Mouse (Mus musculus) monocyte, adult 5-6 weeks (primary cell): Measurements from ENCODE around the gene Itgb5. TPM values are rescaled to one million over a fixed set of nuclear protein-coding genes. Genes with fewer than 3 reads are reported as not detected.

Experiments used
- ATAC-seq: fragments of 153-309, 156-312 bp; replicated peaks from 2 replicates; pipeline ENCODE4 v1.8.0; 2017; ENCODE audit warnings: mild to moderate bottlenecking; ENCODE audit not compliant: low TSS enrichment, insufficient number of reproducible peaks, severe bottlenecking, poor library complexity, low FRiP score
- total RNA-seq: library from RNA; stranded (forward); fragments of 200-1000, 200-491, 200-594 nt; gene quantifications from 3 replicates; pipeline ENCODE4 v1.2.3, GENCODE M21; 2017

Itgb5 gene
- total RNA-seq, 1 experiment from 2014 or later, result 85.1 TPM

- no peak for ATAC-seq
Measured at GRCm38 (mm10) chr16:33928788-33929462, 99.5 kb downstream of the Itgb5 start.

DNA sequence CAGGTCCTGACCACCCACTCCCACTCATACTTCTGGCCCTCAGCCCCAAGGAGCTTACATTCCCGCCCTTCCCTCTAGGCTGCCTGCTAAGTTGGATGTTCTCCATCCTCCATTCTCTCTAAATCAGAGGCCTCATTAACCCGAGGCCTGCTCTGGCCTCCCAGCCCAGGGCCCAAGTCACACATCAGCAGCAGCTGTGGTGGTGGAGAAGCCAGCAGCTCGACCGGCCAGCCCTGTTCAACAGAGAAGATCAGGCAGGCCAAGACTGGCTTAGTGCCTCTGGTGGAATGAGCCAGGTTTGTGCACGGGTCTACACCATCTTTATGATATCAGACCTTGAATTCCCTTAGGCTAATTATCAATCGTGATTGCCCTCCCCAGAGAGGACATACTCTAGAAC lies 101.3 kb downstream of the Itgb5 start:
- ATAC-seq, result no peak

- no peak for ATAC-seq
Measured at GRCm38 (mm10) chr16:33931682-33932081, 102.2 kb downstream of the Itgb5 start.

GRCm38 (mm10) chr16:33932126-33932525 lies 102.7 kb downstream of the Itgb5 start:
- no peak for ATAC-seq

- no peak for ATAC-seq
Measured at GRCm38 (mm10) chr16:33933411-33933810, 103.9 kb downstream of the Itgb5 start.

GRCm38 (mm10) chr16:33934701-33935406 lies 105.4 kb downstream of the Itgb5 start:
- no peak for ATAC-seq

- ATAC-seq, result no peak
Measured at GRCm38 (mm10) chr16:33935407-33935785, 105.9 kb downstream of the Itgb5 start.

DNA sequence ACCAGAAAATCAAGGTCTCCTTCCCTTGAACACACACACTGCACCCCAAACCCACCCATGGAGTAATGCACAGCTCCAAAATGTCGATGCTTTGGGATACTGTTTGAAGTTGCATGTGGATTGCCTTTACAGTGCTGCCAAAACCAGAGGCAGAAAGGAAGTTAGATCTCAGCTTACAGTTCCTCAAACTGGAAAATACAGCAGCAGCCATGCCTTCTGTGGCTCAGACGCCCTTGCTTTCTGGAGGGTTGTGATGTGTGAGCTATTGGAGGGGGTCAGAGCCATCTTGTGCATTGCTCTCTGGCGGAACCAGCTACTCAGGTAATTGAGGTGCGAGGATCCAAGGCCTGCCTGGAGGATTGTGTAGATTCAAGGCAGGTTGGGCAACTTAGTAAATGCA lies 107.4 kb downstream of the Itgb5 start:
- no peak for ATAC-seq

- no peak for ATAC-seq
Measured at GRCm38 (mm10) chr16:33937567-33937966, 108.1 kb downstream of the Itgb5 start.

DNA sequence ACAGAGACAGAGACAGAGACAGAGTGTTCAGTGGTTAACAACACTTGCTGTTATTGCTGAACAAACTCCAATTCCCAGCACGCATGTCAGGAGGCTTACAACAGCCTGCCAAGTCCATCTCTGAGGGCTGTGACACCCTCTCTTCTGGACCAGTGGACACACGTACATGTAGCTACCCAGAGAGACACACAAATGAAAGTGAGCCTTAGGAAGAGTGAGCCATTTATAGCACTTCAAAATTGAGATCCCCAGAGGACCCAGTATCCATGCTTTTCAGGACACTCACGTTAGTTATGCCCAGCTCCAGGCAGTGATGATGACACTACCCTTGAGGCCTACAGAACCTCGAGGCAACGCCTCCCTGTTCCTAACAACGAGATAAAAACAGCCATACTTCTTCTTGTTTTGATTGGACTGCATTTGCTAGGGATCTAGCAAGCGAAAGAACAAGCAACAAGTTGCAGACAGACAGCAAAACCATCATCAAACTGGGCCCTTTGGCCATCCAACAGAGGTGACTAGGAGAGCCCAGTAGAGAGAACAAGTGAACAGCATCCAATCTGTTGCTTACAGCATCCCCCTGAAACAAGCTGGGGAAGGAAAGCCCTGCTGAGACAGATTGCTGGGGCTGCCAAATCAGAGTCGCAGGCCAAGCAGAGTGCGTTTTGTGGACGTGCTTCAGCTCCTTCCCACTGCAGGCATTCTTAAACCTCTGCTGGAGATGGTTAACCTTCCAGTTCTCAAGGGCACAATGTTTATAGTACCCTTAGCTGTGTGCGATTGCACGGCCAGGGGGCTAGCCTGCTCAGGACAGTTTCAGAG lies 109.1 kb downstream of the Itgb5 start:
- no peak for ATAC-seq

DNA sequence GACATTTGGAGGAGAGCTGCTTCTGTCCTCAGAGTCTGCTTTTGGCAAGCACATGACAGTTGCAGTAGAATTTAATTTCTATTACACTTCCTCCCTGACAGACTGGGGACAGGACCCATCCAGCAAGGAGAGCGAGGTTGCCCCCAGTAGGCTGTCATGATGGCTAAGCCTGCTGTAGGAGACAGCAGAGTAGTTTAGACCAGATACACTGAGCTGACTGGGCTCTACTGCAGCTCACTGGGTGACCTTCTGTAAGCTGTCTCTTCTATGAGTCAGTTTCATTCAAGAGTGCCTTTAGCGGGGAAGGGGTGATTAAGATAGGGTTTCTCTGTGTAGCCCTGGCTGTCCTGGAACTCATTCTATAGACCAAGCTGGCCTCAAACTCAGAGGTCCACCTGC lies 109.7 kb downstream of the Itgb5 start:
- ATAC-seq, result no peak

DNA sequence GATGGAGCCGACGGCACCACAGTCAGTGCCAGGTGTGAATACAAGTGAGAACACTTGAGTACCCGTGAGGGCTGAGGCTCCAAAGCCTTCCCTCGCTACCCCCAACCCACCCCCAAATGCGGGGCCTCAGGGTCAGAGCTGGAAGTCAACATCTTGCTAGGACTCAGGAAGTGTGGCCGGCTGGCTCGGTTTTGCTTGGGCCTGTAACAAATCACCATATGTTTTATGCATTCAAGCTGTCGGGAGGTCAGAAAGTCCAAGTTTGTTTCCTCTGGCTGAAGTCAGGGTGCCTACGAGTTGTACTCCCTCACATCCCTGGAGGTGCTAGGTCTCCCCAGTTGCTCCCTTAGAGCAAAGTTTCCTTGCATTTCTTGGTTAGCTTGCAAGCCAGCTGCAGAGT lies 110.2 kb downstream of the Itgb5 start:
- ATAC-seq, result no peak

DNA sequence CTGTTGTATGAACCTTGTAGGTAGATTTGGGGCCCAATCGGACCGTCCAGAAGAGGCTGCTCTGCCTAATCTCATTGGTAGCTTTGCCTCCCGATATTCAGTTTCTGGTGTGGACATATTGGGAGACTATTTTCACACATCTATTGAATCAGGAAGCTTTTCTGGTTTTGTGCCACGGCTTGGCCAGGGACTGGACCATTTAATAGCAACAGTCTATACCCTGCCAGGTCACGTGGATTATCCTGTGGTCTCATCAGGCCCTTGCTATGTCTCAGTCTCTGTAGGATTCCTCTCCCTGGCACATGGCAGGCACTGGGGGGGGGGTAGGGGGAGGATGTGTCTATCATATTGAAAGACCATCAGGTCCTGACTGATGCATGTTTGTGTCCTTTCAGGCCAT lies 110.6 kb downstream of the Itgb5 start:
- no peak for ATAC-seq

- ATAC-seq, result no peak
Measured at GRCm38 (mm10) chr16:33941271-33941781, 111.9 kb downstream of the Itgb5 start.

- no peak for ATAC-seq
Measured at GRCm38 (mm10) chr16:33942341-33942740, 112.9 kb downstream of the Itgb5 start.

GRCm38 (mm10) chr16:33943388-33943787 lies 113.9 kb downstream of the Itgb5 start:
- no peak for ATAC-seq

GRCm38 (mm10) chr16:33944126-33944525 lies 114.7 kb downstream of the Itgb5 start:
- no peak for ATAC-seq

DNA sequence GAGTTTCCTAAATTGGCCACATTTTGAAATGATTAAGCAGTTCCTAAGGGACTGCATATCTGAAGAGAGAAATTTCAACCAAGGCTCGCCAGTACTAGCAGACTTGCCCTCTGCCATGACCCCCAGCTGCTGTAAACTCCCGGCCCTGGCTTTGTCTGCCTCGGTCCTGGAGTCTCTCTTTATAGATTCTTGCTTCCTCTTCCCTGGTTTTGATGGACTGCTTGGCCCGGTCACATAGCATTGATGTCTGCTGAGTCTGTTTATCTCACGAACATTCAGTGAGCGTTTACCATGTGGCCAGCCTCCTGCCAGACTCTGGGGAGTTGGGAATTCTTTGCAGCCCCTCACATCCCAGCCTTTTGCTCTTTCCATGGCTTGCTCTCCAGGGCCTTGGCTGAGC lies 115.3 kb downstream of the Itgb5 start:
- ATAC-seq, result no peak

DNA sequence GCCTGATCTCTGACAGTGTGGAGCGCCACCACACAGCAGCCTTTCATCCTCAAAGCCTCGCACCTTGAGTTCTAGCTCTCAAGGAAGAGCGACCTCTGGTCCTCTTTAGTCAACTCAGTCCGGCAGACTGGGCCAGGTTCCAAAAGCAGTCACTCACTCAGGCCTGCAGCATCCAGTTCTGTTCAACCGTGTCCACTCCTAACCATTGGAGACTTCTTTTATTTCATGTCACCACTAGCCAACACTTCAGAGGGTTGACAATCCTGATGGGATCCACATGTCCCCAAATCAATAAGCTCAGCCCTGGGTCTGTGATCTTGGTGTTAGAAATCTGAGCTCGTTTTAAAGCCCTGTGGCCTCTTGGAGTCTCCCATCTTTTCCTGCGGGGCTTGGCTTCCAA lies 116.6 kb downstream of the Itgb5 start:
- no peak for ATAC-seq
